Mouse (Mus musculus) liver, adult 2 months (tissue): ENCODE measurements at regions not wholly inside any gene's neighbourhood (a gene's known extent, or its start where the extent isn't known, plus 50 kb on each side); places are given as distances from the start of the nearest gene placed in this dataset.

Source experiments
- DNase-seq: peaks from one replicate; pipeline ENCODE4 v3.0.0-alpha.2; 2011; ENCODE audit warnings: low read depth, low spot score; ENCODE audit errors: extremely low read depth
- H3K27ac ChIP-seq: fragments of 200-500 bp; replicated peaks from 2 replicates; pipeline ENCODE4 v1.5.1; 2012; ENCODE audit warnings: low read depth, mild to moderate bottlenecking, control low read depth, inconsistent platforms, low read length; ENCODE audit not compliant: insufficient read depth
- H3K27me3 ChIP-seq: fragments of 200-500 bp; 2 replicates; pipeline ENCODE4 v1.6.1; 2012; ENCODE audit warnings: mild to moderate bottlenecking, moderate library complexity, low read length, inconsistent platforms; ENCODE audit not compliant: control insufficient read depth, insufficient read depth
- H3K36me3 ChIP-seq: fragments of 200-500 bp; 2 replicates; pipeline ENCODE4 v1.6.1; 2012; ENCODE audit warnings: low read length, inconsistent platforms; ENCODE audit not compliant: control insufficient read depth, insufficient read depth
- H3K4me1 ChIP-seq: fragments of 200-500 bp; 2 replicates; pipeline ENCODE4 v1.6.1; 2011; ENCODE audit warnings: low read length; ENCODE audit not compliant: control insufficient read depth, insufficient read depth
- H3K4me3 ChIP-seq: fragments of 200-500 bp; 2 replicates; pipeline ENCODE4 v1.5.1; 2011; ENCODE audit warnings: low read depth, mild to moderate bottlenecking, control low read depth, low read length, moderate library complexity; ENCODE audit not compliant: insufficient read depth
- H3K79me2 ChIP-seq: fragments of 200-500 bp; 2 replicates; pipeline ENCODE4 v1.6.1; 2012; ENCODE audit warnings: inconsistent platforms, mild to moderate bottlenecking, low read length, moderate library complexity; ENCODE audit not compliant: control insufficient read depth, insufficient read depth
- H3K9ac ChIP-seq: fragments of 200-500 bp; 2 replicates; pipeline ENCODE4 v1.6.1; 2012; ENCODE audit warnings: low read depth, mild to moderate bottlenecking, control low read depth, inconsistent platforms, low read length
- CTCF ChIP-seq: fragments of 200-500 bp; IDR thresholded peaks from 2 replicates; pipeline ENCODE4 v1.5.1; 2011; ENCODE audit warnings: low read depth, low read length, control low read depth
- POLR2A ChIP-seq: fragments of 200-500 bp; IDR thresholded peaks from 2 replicates; pipeline ENCODE4 v1.6.1; 2011; ENCODE audit warnings: low read length, control low read depth; ENCODE audit not compliant: insufficient read depth; ENCODE audit errors: extremely low read depth
- WGBS: fragments of 180-500 bp; shearing (Covaris S2); methylation state at CpG from one replicate; pipeline ENCODE4 v1.1.7; 2018; 5-methylcytosine and 5-hydroxymethylcytosine counted together

DNA sequence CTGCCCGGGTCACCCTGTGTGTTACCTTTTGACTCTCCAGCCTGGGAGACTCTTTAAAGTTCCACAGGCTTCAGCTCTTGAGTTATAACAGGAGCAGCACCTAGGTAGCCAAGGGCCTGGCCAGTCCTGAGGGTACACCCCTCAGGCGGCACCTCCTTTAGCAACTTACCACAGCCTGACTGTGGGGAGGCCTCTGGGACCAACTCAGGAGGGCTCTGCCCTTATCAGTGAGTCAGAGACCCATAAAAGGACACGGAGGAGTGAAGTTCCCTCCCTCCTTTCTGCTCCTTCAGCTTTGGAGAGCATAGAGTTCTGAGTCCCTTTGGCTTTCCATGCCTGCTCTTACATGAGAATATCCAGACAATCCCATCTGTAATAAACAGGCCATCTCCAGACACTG, 222.5 kb upstream of the Msx2 start:
- Histone ChIP-seq H3K79me2 (no peaks in the 10 kb centered on the region), H3K36me3 (no peaks in the 10 kb centered on the region), H3K27me3 (no peaks in the 10 kb centered on the region), H3K9ac (no peak overlapping the region), H3K27ac (no peak overlapping the region), H3K4me3 (no peak overlapping the region), H3K4me1 (no peaks in the 10 kb centered on the region)
- 48% methylated on average over 3 of the region's 3 CpGs for WGBS
- no peak for DNase-seq
- no peak for TF ChIP-seq POLR2A
- TF ChIP-seq CTCF: no peak

DNA sequence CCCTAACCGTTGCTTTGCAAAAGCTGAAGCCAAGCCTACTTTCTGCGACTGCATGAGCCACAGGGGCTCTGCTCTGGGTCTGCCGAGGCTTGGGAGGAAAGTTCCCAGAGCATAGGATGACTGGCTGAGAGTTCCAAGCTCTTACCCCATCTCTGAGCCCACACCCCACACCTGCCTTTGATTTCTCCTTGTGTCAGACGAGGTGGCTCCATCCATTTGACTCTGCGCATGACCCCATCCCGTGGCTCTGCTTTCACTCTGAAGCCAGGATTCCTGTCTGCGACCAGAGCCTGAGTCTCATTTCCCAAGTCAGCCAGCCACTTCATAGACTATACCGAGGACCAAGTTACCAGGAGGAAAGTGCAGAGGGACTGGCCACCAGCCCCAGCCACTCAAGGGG, 216.1 kb upstream of the Msx2 start:
- TF ChIP-seq CTCF: no peak
- no peaks in the 10 kb centered on the region for H3K36me3 ChIP-seq
- H3K4me1 ChIP-seq: no peaks in the 10 kb centered on the region; the same call in 1 of the 2 replicates
- H3K27me3 ChIP-seq: no peaks in the 10 kb centered on the region
- no peak overlapping the region for H3K9ac ChIP-seq
- no peaks in the 10 kb centered on the region for H3K79me2 ChIP-seq
- no peak for DNase-seq
- WGBS: 25% methylated on average over 8 of the region's 8 CpGs
- no peak overlapping the region for H3K27ac ChIP-seq
- H3K4me3 ChIP-seq: no peak overlapping the region

GRCm38 (mm10) chr13:53688489-53688888, 215.6 kb upstream of the Msx2 start:
- H3K79me2 ChIP-seq: no peaks in the 10 kb centered on the region
- H3K27me3 ChIP-seq: no peaks in the 10 kb centered on the region
- peak; percentile 5 for DNase-seq
- no peak overlapping the region for H3K4me3 ChIP-seq
- no peak overlapping the region for H3K27ac ChIP-seq
- TF ChIP-seq CTCF: peak; percentile 75
- TF ChIP-seq POLR2A: no peak
- H3K36me3 ChIP-seq: no peaks in the 10 kb centered on the region
- no peaks in the 10 kb centered on the region; the same call in 1 of the 2 replicates for H3K4me1 ChIP-seq
- 7% methylated on average over 13 of the region's 13 CpGs for WGBS
- no peak overlapping the region for H3K9ac ChIP-seq

GRCm38 (mm10) chr13:53684498-53684897, 211.6 kb upstream of the Msx2 start:
- Histone ChIP-seq H3K4me1 (no peaks in the 10 kb centered on the region; the same call in 1 of the 2 replicates), H3K27ac (no peak overlapping the region), H3K4me3 (no peak overlapping the region), H3K9ac (no peak overlapping the region), H3K27me3 (no peaks in the 10 kb centered on the region), H3K79me2 (no peaks in the 10 kb centered on the region), H3K36me3 (no peaks in the 10 kb centered on the region)
- TF ChIP-seq POLR2A (no peak), CTCF (no peak)
- 76% methylated on average over 5 of the region's 5 CpGs for WGBS
- DNase-seq: no peak

- Histone ChIP-seq H3K36me3 (no peaks in the 10 kb centered on the region), H3K27me3 (no peaks in the 10 kb centered on the region), H3K4me1 (no peaks in the 10 kb centered on the region), H3K9ac (no peak overlapping the region), H3K4me3 (no peak overlapping the region), H3K79me2 (no peaks in the 10 kb centered on the region), H3K27ac (no peak overlapping the region)
- 92% methylated on average over 10 of the region's 10 CpGs for WGBS
- TF ChIP-seq POLR2A (no peak), CTCF (no peak)
- DNase-seq: no peak
Measured at GRCm38 (mm10) chr13:53677187-53677586, 204.3 kb upstream of the Msx2 start.

GRCm38 (mm10) chr13:53670361-53670760, 197.5 kb upstream of the Msx2 start:
- Histone ChIP-seq H3K27ac (no peak overlapping the region), H3K4me3 (no peak overlapping the region), H3K36me3 (no peaks in the 10 kb centered on the region), H3K9ac (no peak overlapping the region), H3K4me1 (no peaks in the 10 kb centered on the region), H3K27me3 (no peaks in the 10 kb centered on the region), H3K79me2 (no peaks in the 10 kb centered on the region)
- no peak for DNase-seq
- no peak for TF ChIP-seq CTCF
- TF ChIP-seq POLR2A: no peak
- 51% methylated on average over 19 of the region's 19 CpGs for WGBS
